Mouse (Mus musculus): ENCODE results near the gene Timm23. TPM values are rescaled to one million over a fixed set of nuclear protein-coding genes. Genes with fewer than 3 reads are reported as not detected.
"Not testable (repeated sequence)": the region's sequence is repeated elsewhere in the genome, so short reads cannot be mapped to it uniquely, and the experiment has no call there.

Timm23 gene
- polyA plus RNA-seq, 1 experiment from 2014 or later, result 209 TPM

GRCm38 (mm10) chr14:32145809-32146511 is 55.7 kb downstream of the Timm23 start:
- Histone ChIP-seq H3K27me3 (replicated peaks; ENCODE audit: control insufficient read depth, insufficient read depth, low read length) (no peaks in the 10 kb centered on the region), H3K27ac (ENCODE audit: low read depth, low read length) (no peak overlapping the region), H3K36me3 (ENCODE audit: control insufficient read depth, insufficient read depth) (no peaks in the 10 kb centered on the region), H3K9ac (ENCODE audit: low read depth, low read length) (no peak overlapping the region), H3K4me2 (replicated peaks; ENCODE audit: low read depth) (no peak overlapping the region), H3K9me3 (ENCODE audit: control insufficient read depth) (no peaks in the 10 kb centered on the region), H3K4me1 (replicated peaks; ENCODE audit: control insufficient read depth, insufficient read depth, low read length) (no peaks in the 10 kb centered on the region), H3K4me3 (ENCODE audit: low read depth, low read length) (no peak overlapping the region)
- TF ChIP-seq CTCF (IDR thresholded peaks at IDR 0.05; ENCODE audit: low read depth), result no peak
- ATAC-seq, result no peak
- 66% methylated on average over 7 of the region's 7 CpGs for WGBS

- no peak overlapping the region for H3K9ac ChIP-seq (ENCODE audit: low read depth, low read length)
- TF ChIP-seq CTCF (IDR thresholded peaks at IDR 0.05; ENCODE audit: low read depth), result no peak
- H3K36me3 ChIP-seq (ENCODE audit: control insufficient read depth, insufficient read depth), result no peaks in the 10 kb centered on the region
- H3K4me1 ChIP-seq (replicated peaks; ENCODE audit: control insufficient read depth, insufficient read depth, low read length), result no peaks in the 10 kb centered on the region
- 73% methylated on average over 4 of the region's 4 CpGs for WGBS
- H3K4me3 ChIP-seq (ENCODE audit: low read depth, low read length), result no peak overlapping the region
- ATAC-seq, result no peak
- no peaks in the 10 kb centered on the region for H3K27me3 ChIP-seq (replicated peaks; ENCODE audit: control insufficient read depth, insufficient read depth, low read length)
- no peaks in the 10 kb centered on the region for H3K9me3 ChIP-seq (ENCODE audit: control insufficient read depth)
- H3K27ac ChIP-seq (ENCODE audit: low read depth, low read length), result no peak overlapping the region
- no peak overlapping the region for H3K4me2 ChIP-seq (replicated peaks; ENCODE audit: low read depth)
Measured at GRCm38 (mm10) chr14:32145401-32145800, 56.3 kb downstream of the Timm23 start.

GRCm38 (mm10) chr14:32144734-32145133 is 57.0 kb downstream of the Timm23 start:
- Histone ChIP-seq H3K36me3 (ENCODE audit: control insufficient read depth, insufficient read depth) (no peaks in the 10 kb centered on the region), H3K9ac (ENCODE audit: low read depth, low read length) (no peak overlapping the region), H3K4me2 (replicated peaks; ENCODE audit: low read depth) (no peak overlapping the region), H3K27me3 (replicated peaks; ENCODE audit: control insufficient read depth, insufficient read depth, low read length) (no peaks in the 10 kb centered on the region), H3K4me3 (ENCODE audit: low read depth, low read length) (no peak overlapping the region), H3K27ac (ENCODE audit: low read depth, low read length) (no peak overlapping the region), H3K9me3 (ENCODE audit: control insufficient read depth) (no peaks in the 10 kb centered on the region), H3K4me1 (replicated peaks; ENCODE audit: control insufficient read depth, insufficient read depth, low read length) (no peaks in the 10 kb centered on the region)
- ATAC-seq, result no peak
- no peak for TF ChIP-seq CTCF (IDR thresholded peaks at IDR 0.05; ENCODE audit: low read depth)

- Histone ChIP-seq H3K9me3 (ENCODE audit: control insufficient read depth) (no peaks in the 10 kb centered on the region), H3K27ac (ENCODE audit: low read depth, low read length) (no peak within 1 kb of the TSS), H3K4me1 (replicated peaks; ENCODE audit: control insufficient read depth, insufficient read depth, low read length) (no peaks in the 10 kb centered on the region), H3K27me3 (replicated peaks; ENCODE audit: control insufficient read depth, insufficient read depth, low read length) (no peaks in the 10 kb centered on the region), H3K4me2 (replicated peaks; ENCODE audit: low read depth) (no peak within 1 kb of the TSS), H3K36me3 (ENCODE audit: control insufficient read depth, insufficient read depth) (no peaks in the 10 kb centered on the region), H3K9ac (ENCODE audit: low read depth, low read length) (no peak within 1 kb of the TSS), H3K4me3 (ENCODE audit: low read depth, low read length) (no peak within 1 kb of the TSS)
- TF ChIP-seq CTCF (IDR thresholded peaks at IDR 0.05; ENCODE audit: low read depth), result no peak
- 85% methylated on average over 5 of the region's 5 CpGs for WGBS
- ATAC-seq, result no peak
Measured at GRCm38 (mm10) chr14:32141723-32142122, 60.0 kb downstream of the Timm23 start, which contains the start of gene Msmb. TSS of gene Msmb (plus strand) at chr14:32142023.

GRCm38 (mm10) chr14:32140359-32140965 is 61.2 kb downstream of the Timm23 start:
- Histone ChIP-seq H3K9ac (ENCODE audit: low read depth, low read length) (no peak overlapping the region), H3K4me3 (ENCODE audit: low read depth, low read length) (no peak overlapping the region), H3K4me2 (replicated peaks; ENCODE audit: low read depth) (no peak overlapping the region), H3K9me3 (ENCODE audit: control insufficient read depth) (no peaks in the 10 kb centered on the region), H3K36me3 (ENCODE audit: control insufficient read depth, insufficient read depth) (no peaks in the 10 kb centered on the region), H3K4me1 (replicated peaks; ENCODE audit: control insufficient read depth, insufficient read depth, low read length) (no peaks in the 10 kb centered on the region), H3K27ac (ENCODE audit: low read depth, low read length) (no peak overlapping the region), H3K27me3 (replicated peaks; ENCODE audit: control insufficient read depth, insufficient read depth, low read length) (no peaks in the 10 kb centered on the region)
- WGBS, result 90% methylated on average over 5 of the region's 5 CpGs
- no peak for ATAC-seq
- no peak for TF ChIP-seq CTCF (IDR thresholded peaks at IDR 0.05; ENCODE audit: low read depth)

GRCm38 (mm10) chr14:32136467-32136866 is 65.2 kb downstream of the Timm23 start:
- H3K36me3 ChIP-seq (ENCODE audit: control insufficient read depth, insufficient read depth); H3K27me3 ChIP-seq (replicated peaks; ENCODE audit: control insufficient read depth, insufficient read depth, low read length); ATAC-seq; H3K27ac ChIP-seq (ENCODE audit: low read depth, low read length); H3K4me3 ChIP-seq (ENCODE audit: low read depth, low read length); H3K9ac ChIP-seq (ENCODE audit: low read depth, low read length); H3K9me3 ChIP-seq (ENCODE audit: control insufficient read depth); H3K4me1 ChIP-seq (replicated peaks; ENCODE audit: control insufficient read depth, insufficient read depth, low read length); H3K4me2 ChIP-seq (replicated peaks; ENCODE audit: low read depth): not testable (repeated sequence)
- WGBS, result 35% methylated on average over 3 of the region's 3 CpGs

All from intestine, postnatal 0 days (tissue).